Mouse (Mus musculus) monocyte, adult 5-6 weeks (primary cell): ENCODE results near the gene Evi2. TPM values are rescaled to one million over a fixed set of nuclear protein-coding genes. Genes with fewer than 3 reads are reported as not detected.

Experiments
- ATAC-seq: fragments of 153-309, 156-312 bp; replicated peaks from 2 replicates; pipeline ENCODE4 v1.8.0; 2017; ENCODE audit warnings: mild to moderate bottlenecking; ENCODE audit not compliant: low TSS enrichment, insufficient number of reproducible peaks, severe bottlenecking, poor library complexity, low FRiP score
- total RNA-seq: library from RNA; stranded (forward); fragments of 200-1000, 200-491, 200-594 nt; gene quantifications from 3 replicates; pipeline ENCODE4 v1.2.3, GENCODE M21; 2017

The Evi2 gene
- total RNA-seq, 1 experiment from 2014 or later: 5.3 TPM

DNA sequence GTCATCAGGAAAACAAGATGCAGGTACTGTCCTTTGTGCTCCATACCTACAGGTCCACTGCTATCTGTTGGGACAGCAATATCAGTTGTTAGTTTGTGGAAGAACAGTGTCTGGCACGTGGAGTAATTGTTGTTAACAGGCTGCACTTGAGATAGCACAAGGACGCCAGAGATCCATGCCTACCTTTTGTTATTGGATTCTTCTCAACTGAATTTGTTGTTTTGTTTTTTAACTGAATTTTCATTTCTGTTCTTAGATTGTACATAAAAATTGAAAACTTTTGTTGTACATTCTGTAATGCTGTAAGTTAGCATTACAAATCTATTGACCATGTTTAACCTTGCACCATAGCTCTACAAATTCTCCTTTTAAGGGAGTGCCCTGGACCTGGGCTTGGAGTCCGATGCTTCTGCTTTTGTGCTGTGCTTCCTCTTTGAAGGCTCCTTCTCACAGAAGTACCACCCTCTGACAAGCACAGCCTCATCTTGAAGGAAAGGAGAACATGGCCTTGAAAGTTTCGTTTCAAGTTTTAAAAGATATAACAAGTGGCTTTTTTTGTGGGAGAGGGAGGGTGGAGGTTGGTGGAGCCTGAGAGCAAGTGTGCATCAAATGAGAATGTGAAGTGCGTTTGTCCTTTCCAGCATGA lies 2.5 kb downstream of the Evi2 start:
- ATAC-seq: peak; percentile 87

DNA sequence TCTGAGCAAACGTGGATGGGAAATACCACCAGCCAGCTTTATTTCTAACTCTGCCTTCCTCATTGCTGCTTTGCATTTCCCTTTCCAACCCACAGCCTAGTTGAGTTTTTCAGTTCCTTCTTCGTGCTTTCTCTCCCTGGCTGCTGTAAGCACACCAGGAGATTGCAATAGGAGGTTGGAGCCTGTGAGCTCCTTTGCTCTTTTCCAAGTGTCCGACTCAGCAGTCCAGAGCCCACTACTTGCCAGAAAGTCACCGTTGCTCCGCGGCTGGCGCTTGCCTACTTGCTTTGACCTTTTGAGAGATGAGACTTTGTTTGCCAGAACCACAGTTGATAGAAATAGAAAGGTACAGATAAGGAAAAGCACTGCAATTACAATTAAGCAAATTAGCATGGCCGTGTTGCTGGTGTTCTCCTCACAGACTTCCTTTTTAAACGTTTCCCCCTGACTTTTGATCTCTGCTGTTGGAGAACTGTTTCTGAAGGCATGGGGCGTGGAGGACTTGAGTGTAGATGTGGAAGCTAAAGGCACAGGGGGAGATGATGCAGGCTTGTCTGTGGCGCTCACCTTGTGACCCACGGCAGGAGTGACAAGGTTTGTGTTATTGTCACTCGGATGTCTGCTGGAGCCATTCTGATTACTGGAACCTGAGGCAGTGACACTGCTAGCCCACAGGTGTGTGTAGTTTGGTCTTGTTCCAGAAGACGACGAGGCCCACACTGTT lies 3.2 kb downstream of the Evi2 start:
- ATAC-seq: peak; percentile 25

DNA sequence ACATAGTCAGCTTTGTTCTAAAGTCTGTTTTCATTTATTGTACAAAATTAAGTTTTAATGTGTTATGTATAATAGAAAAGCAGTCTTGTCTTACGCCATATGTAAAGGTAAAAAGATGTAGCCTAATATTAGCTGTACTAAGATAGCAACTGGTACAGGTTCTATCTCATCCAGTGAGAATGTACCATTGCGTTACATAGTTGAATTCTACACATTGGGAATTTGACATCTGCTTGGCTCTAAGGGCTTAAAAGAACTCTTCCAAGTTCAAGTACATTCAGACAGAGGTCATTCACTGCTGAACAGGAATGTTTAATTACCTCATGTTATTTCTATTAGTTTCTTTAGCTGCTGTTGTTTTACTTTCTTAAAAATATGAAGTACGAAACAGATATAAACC lies 3.8 kb downstream of the Evi2 start:
- no peak for ATAC-seq

DNA sequence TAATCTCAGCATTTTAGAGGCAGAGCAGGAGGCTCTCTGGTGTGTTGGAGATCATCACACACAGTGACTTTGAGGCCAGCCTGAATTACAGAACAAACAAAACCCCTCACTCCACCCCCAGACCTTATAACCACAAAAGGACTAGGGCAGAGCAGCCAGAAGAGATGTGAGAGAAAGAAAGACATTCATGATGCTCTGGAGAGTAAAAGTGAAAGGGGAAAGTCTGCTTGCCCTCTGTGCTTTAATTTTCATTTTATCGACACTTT lies 6.1 kb downstream of the Evi2 start:
- ATAC-seq: no peak

DNA sequence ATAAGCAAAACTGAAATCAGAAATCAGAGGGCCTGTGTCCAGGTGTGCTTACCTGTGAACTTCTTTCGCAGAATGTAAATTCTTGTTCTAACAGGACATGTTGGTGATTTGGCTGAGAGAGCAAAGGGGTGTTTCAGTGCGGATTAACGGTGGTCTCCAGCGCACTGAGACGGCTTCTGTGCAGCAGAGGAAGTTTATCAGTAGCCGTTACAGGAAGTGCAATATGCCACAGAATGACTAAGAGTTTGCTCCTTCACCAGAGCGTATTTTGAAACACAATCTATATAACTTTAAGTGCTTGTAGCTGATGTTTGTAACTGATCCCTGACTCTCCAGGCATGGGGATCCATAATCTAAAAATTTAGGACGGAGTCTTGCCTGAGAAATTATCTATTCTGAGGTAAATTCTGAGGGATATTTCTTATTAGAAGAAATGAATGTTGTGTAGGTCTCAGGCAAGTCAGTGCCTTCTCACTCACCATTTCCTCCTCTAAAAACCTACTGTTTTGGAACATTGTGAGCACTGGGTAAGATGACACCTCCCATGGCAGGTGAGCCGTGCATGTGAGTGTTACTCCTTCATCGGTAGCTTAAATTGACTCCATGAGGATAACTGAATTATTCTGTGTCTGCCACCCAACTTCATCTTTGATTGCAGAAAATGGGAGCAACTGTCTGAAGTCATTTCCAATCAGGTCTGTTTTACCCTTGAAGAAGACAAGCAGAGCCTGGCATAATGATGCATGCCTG lies 6.7 kb downstream of the Evi2 start, which contains the start of gene Evi2b:
Evi2b (minus strand) TSS at position 203 of the 750 bp plus-strand sequence.
- ATAC-seq: 0 out of 2 replicates have a peak, but pooled peaks have one; percentile 25

DNA sequence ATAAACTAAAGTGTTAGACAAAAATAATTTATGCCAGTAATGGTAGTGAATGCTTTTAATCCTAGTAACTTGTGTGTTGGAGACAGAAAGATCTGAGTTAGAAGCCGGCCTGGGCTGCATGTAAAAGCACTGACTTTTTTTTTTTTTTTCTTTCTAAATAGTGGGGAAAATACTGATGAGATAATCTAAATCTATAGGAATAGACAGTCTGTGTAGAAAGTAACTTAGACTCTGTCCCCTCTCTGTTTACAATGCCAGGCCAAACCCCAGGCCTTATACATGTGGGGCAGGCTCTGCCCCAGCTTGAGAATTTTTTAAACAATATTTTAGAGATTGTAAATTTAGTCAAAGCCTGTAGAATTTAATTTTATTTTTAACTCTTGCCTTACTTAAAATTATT lies 7.4 kb downstream of the Evi2 start:
- no peak for ATAC-seq

DNA sequence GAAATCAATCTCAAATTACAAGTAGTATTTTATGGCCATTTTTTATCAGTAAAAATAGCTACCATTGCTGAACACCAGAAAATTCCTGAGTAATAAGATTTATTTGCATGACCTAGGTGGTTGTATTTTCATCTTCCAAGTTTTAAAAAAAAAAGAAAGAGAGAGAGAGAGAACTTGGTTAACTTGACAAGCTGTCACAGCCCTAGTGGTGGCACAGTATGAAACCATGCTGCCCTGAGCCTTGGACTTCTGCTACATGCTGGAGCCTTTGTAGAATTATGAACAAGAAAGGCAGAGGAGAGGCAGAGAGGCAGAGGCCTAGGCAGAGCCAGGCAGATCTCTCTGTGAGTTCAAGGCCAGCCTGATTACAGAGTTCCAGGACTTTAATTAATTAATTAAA lies 8.5 kb downstream of the Evi2 start:
- no peak for ATAC-seq

DNA sequence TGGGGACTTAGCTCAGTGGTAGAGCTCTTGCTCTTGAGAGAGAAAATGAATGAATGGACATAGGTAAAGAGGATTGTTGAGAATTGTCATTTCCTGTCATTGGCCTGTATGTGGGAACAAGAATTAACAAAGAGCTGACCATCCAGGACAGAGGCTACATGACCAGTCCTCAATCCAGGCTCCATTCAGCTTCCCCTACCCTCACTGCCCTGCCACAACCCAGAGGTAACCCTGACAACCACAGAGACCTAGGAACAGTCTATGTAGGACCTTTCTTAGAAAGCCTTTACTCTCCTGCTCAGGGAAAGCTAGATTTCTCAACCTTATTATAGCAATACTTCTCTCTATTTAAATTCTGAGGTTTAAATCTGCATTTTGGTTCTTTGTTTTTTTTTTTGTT lies 9.6 kb downstream of the Evi2 start:
- ATAC-seq: peak; percentile 51

DNA sequence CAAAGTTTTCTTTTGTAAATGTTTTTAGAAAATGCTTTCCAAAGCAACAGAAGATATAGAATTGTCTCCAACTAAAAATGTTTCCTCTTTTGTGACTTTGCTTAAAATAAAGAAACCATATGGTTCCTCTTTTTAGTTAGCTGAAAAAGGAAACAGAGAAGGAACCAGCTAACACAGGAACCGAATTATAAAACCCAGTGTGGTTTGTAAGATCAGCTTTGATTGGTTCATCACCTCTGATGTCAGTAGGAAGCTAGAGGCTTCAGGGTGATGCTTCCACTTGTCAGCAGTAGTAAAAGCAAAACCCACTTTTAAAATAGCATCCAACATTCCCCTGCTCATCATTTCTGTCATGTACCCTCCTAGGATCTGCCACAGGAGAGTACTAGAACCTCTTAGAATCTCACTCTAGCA lies 10.5 kb downstream of the Evi2 start:
- ATAC-seq: peak; percentile 93

DNA sequence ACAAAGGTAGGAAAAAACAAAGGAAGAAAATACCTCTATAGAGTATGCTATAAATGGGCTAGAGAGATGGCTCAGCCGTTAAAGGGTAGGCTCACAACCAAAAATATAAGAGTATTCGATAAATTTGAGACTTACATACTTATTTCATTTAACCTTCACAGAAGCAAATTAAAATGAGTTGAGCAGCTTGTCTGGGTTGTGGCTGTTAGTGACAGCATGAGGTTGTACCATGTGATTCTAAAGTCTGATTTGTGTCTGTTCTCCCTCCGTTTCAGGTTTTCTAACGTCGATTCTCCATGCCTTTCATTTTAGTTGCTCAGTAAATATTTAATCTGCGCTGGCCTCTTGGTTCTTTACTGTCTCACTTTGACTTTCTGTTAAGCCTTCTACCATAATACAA lies 11.1 kb downstream of the Evi2 start:
- no peak for ATAC-seq

DNA sequence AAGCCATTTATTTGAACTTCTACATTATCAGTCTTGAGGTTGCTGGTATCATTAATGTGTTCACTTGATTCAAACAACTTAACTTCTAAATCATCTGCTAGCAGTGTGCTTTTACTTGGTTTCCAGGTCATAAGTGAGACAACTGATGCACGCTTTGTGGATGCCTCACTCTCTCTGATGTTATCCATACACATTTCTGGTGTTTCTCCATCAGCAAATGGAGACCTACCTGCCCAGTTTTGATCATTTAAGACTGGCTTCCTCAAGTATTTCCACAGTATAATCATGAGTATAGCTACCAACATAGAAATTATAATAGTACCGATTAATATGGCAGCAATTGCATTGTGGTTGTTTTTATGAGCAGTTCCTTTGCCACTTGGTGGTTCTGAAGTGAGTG lies 14.6 kb downstream of the Evi2 start:
- ATAC-seq: no peak

DNA sequence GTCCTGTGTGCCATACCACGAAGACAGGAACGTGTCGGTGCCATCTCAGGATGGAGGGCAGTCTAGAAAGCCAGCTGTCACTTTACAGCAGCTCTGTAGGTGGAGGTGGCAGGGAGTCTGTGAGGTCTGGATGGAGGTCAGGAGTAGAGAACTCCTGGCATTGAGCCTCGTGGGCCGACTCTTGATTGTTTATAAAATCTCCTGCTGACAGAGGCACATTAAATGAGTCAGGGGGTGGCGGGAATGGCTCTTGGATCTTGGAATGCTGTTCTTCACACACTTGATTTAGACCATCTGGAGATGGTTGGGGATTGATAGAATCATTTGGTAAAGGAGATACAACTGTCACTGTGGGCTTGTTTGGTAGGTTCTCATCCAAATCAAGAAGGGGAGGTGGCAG lies 15.1 kb downstream of the Evi2 start:
- ATAC-seq: no peak

DNA sequence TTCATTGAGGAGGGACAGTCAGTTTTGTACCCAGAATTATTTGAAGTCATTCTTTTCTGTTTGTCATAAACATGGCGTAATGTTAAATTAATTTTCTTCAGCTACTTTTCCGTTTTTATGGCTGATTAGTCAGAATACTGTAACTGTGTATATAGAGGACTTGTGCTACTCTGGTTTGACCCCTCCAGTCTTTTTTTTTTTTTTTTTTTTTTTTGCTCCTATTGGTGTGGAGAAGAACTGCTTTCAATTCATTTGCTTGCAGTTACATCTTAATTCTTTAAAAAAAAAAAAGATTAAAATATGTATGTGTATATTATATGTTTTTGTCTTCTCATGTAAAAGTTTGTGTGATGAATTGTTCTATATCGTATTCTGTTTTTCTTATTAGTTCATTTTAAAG lies 18.4 kb downstream of the Evi2 start:
- ATAC-seq: no peak

DNA sequence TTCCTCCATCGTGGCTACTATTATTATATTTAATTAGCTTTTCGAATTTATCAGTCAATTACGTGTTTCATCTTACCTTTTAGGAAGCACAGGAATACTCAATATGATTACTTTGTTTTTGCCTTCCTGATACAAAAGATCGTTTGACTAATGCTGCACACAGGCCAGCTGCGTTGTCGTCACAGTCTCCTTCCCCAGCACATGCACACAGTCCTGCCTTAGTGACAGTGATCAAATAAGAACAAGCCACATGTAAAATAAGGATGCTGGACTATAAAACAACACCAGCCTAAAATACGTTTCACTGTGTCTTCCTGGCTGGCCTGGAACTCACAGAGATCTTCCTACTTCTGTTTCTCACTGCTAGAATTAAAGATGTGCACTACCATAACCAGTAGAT lies 25.9 kb downstream of the Evi2 start:
- ATAC-seq: no peak

DNA sequence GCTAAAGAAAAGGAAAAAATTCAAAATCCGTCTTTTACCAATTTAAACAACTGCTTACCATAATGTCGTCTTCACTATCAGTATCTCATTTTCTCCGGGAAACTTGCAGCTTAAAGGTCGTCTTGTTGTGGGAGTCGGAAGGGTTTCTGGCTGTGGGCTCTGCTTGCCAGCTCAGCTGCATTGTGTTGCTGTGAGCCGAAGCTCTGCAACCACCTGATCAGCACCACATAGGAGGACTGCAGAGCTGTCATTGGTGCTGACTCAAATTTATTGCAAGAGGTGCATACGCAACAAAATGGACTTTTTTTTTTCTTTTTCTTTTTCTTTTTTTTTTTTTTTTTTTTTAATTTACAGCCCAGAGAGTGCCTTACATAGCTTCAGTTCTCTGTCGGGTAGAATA lies 26.5 kb downstream of the Evi2 start, which contains the start of gene Omg:
Omg (minus strand) TSS at position 240 of the 400 bp plus-strand sequence.
- no peak for ATAC-seq

DNA sequence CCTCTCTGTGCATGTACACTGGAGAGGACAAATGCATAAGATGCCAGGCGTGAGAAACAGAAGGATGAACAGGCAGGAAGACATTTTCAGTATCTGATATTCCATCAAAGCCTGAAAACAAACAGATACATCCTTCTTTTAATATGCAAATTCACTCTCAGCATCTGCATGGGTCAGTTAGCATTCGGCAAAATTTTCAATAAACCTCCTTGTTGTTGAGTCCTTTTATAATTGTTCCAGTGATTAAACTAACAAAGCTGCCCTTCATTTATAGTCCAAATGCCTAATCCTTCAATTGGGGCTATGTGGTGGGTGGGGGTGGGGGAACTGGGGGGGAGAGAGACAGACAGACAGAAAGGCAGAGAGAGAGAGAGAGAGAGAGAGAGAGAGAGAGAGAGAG lies 27.5 kb downstream of the Evi2 start:
- ATAC-seq: no peak

DNA sequence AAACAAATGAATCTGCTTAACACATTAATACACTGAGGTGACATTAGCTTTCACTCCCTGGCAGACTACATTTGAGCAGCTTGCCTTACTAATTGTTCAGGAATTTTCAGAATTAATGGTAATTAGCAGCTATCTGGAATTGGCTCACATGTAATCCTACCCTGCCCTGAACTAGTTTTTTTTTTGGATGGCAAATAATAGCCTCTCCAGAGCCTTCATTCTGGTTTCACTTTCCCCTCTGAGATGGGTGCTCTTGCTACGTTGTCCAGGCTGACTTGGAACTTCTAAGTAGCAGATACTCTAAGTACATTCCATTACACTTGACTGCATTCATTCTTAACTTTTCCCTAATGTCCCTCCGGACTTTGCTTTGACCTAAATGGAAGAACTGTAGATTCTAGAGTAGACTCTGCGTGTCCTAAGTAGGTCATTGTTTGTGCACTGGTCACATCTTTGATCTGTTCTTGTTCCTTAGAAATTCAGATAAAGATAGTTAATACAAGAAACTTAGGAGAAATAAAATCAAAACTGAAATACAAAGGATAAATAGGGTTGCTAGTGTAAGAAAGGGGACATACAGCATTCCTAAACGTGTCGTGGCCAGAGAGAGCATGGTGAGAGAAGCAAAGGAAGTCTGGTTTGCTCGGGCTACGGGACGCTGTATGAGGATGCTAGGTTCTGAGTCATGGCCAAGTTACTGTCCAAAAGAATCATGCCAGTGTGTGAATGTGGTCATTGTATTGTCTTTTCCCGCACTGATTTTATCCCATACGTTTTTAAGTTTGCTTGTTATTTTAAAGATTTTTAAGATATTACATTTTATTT lies 35.2 kb downstream of the Evi2 start:
- no peak for ATAC-seq

DNA sequence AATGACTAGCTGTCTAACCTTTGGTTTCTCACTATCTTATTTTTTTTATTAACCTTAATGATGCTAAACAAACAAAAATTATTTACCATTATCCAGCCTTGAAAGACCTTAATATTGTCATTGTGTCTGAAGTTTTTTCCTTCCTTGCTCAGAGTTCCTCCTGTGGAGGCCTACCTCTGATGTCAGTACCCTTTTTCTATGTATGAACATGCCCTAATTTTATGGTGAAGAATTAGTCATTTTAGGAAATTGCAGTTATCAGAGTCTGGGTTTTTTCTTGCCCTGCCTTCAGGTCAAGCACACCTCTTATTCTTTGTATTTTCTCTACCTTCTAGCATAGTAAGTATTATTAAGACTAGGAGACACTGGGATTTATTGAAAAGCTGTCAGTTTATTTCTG lies 45.7 kb downstream of the Evi2 start:
- ATAC-seq: no peak

DNA sequence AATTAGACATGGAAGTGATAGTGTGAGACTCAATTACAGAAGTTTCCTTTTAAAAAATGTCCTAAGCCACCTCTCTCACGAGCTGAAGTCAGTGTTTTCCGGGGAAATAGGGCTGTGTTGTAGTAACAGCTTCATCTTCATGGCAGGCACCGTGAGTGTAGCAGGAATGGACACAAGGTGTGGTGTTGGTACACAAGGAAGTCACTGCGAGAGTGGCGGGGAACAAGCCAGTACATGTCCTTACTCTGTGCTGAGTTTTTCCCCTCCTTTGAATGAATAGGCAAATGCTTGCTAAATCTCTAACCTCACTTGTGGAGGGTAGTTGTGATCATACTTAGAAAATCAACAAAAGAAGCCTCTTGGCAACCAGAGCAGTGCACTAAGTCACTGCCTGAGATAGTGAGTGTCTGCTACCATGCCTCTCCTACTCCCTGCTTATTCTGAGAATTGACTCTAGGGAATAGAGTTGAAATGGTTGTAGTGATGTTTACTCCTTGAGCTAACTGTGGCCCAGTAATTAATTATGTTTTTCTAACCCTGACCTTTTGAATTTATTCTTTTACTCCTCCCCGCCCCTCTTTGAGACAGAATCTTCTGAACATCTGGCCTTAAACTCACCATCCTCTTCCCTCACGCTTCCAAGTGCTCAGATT lies 46.4 kb downstream of the Evi2 start:
- ATAC-seq: no peak
